20 mouse cellular contexts compared by ENCODE assay signal in genomic region chrX:48274634-48275033, GRCm38 (mm10).
"Had no signal": no experiment of that assay in that cellular context is flagged by ENCODE, and none has a peak within 500 bp of the region (broad histone marks: within the 10 kb centered on the region; RNA-seq: fewer than 3 reads in every experiment).

No protein-coding gene starts in this region.

- H3K4me2 ChIP-seq: intestine, embryonic 15.5 days; kidney, embryonic 15.5 days; limb, embryonic 12.5 days; limb, embryonic 15.5 days; liver, embryonic 13.5 days; lung, embryonic 15.5 days; midbrain, embryonic 12.5 days had no signal

- H3K4me3 ChIP-seq: intestine, embryonic 15.5 days; kidney, embryonic 15.5 days; left cerebral cortex, adult 2 months; limb, embryonic 12.5 days; limb, embryonic 15.5 days; liver, embryonic 13.5 days; lung, embryonic 15.5 days; midbrain, embryonic 12.5 days had no signal

- H3K4me1 ChIP-seq: intestine, embryonic 15.5 days; kidney, embryonic 15.5 days; limb, embryonic 12.5 days; limb, embryonic 15.5 days; liver, embryonic 13.5 days; lung, embryonic 15.5 days; midbrain, embryonic 12.5 days had no signal

- H3K27ac ChIP-seq: intestine, embryonic 15.5 days; kidney, embryonic 15.5 days; left cerebral cortex, adult 2 months; limb, embryonic 12.5 days; limb, embryonic 15.5 days; liver, embryonic 13.5 days; lung, embryonic 15.5 days; midbrain, embryonic 12.5 days; stomach, postnatal 0 days had no signal

- H3K9ac ChIP-seq: intestine, embryonic 15.5 days; kidney, embryonic 15.5 days; limb, embryonic 12.5 days; limb, embryonic 15.5 days; liver, embryonic 13.5 days; lung, embryonic 15.5 days; midbrain, embryonic 12.5 days had no signal

- H3K27me3 ChIP-seq: intestine, embryonic 15.5 days; kidney, embryonic 15.5 days; limb, embryonic 12.5 days; limb, embryonic 15.5 days; liver, embryonic 13.5 days; lung, embryonic 15.5 days; midbrain, embryonic 12.5 days had no signal

- H3K36me3 ChIP-seq: intestine, embryonic 15.5 days had no signal

- ATAC-seq: intestine, embryonic 15.5 days; midbrain, embryonic 16.5 days had no signal

- H3K9me3 ChIP-seq: intestine, embryonic 15.5 days; kidney, embryonic 15.5 days; limb, embryonic 12.5 days; limb, embryonic 15.5 days; liver, embryonic 13.5 days; lung, embryonic 15.5 days; midbrain, embryonic 12.5 days had no signal

- DNase-seq: kidney, adult 11 months; kidney, adult 8-10 months; kidney, postnatal 10 days; kidney, postnatal 36 days; layer of hippocampus, postnatal 36 days; left cerebral cortex, postnatal 4 days; liver, embryonic 13.5 days; lung, postnatal 10 days; right cerebral cortex, adult 18-20 months; thymus, adult 2 months; thymus, postnatal 25 days had no signal
